Mouse (Mus musculus) ES-E14 (cell line): ENCODE data around the gene Smim20.

Source experiments
- CHD2 ChIP-seq: IDR thresholded peaks from 2 replicates; pipeline ENCODE4 v1.6.1; 2014; ENCODE audit warnings: mild to moderate bottlenecking, low read depth, low read length, inconsistent platforms
- HCFC1 ChIP-seq: IDR thresholded peaks from 2 replicates; pipeline ENCODE4 v1.6.1; 2012; ENCODE audit warnings: low read length, inconsistent platforms, borderline replicate concordance; ENCODE audit not compliant: insufficient read depth
- ZNF384 ChIP-seq: IDR thresholded peaks from 2 replicates; pipeline ENCODE4 v1.6.1; 2012; ENCODE audit warnings: low read depth, low read length, inconsistent platforms

DNA sequence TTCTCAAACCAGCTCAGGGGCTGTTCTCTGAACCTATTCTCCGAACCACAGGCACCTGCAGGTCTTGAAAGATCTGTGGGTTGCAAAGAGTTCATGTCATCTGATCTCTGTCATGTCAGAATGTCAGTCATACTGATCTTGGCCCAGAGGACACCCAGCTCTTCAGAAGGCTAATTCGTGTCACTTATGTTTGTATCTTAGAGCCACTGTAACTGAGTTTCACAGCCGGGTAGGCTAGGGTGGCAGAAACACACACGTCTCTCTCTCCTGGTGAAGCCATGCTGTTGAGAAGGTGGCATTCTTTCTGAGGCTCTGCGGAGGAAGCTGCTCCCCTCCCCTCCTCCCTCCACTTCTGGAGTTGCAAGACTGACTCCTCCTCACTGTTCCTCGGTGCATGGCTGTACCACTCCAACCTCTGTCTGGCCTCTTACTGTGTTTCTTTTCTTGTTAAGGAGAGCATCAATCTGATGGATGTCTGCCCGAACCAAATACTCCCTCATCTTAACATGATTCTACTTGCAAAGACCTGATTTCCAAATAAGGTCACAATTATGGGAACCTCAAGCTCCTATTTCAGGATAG lies 51.1 kb downstream of the Smim20 start:
- TF ChIP-seq HCFC1 (no peak), ZNF384 (no peak), CHD2 (no peak)
